Mouse (Mus musculus): Measurements from ENCODE around the gene Gm20441. TPM values are rescaled to one million over a fixed set of nuclear protein-coding genes. Genes with fewer than 3 reads are reported as not detected.

Gene Gm20441
- polyA plus RNA-seq, 1 experiment, result not detected

GRCm38 (mm10) chr10:75824530-75824929, 43.8 kb upstream of the Gm20441 start:
- H3K36me3 ChIP-seq (ENCODE audit: control insufficient read depth, insufficient read depth), result no peaks in the 10 kb centered on the region

GRCm38 (mm10) chr10:75823782-75824181, 43.0 kb upstream of the Gm20441 start:
- Histone ChIP-seq H3K27me3 (ENCODE audit: control insufficient read depth, insufficient read depth, insufficient read length) (no peaks in the 10 kb centered on the region), H3K79me2 (ENCODE audit: control insufficient read depth, insufficient read depth) (no peaks in the 10 kb centered on the region), H3K4me2 (ENCODE audit: low read depth) (no peak overlapping the region), H3K36me3 (ENCODE audit: control insufficient read depth, insufficient read depth) (no peaks in the 10 kb centered on the region), H3ac (ENCODE audit: control insufficient read depth, insufficient read length) (no peak overlapping the region), H3K4me3 (no peak overlapping the region)
- TF ChIP-seq E2F4 (IDR thresholded peaks at IDR 0.05; ENCODE audit: insufficient read depth), result no peak
- TF ChIP-seq MYOG (IDR thresholded peaks at IDR 0.05; ENCODE audit: control insufficient read depth in 1 of 3, insufficient read depth in 1 of 3, insufficient read length in 2 of 3, low read depth in 2 of 3), result no peak
- TF ChIP-seq REST (IDR thresholded peaks at IDR 0.05; ENCODE audit: insufficient read depth, insufficient read length), result no peak
- no peak for TF ChIP-seq POLR2AphosphoS2 (IDR thresholded peaks at IDR 0.05; ENCODE audit: insufficient read length, low read depth)
- no peak for TF ChIP-seq POLR2A (IDR thresholded peaks at IDR 0.05; ENCODE audit: insufficient read length, low read depth)

More at GRCm38 (mm10) chr10:75824530-75824929, 43.8 kb upstream of the Gm20441 start:
- no peak for TF ChIP-seq MYOD1 (IDR thresholded peaks at IDR 0.05; ENCODE audit: control insufficient read depth in 1 of 3, insufficient read length in 2 of 3, low read depth in 2 of 3)
- Histone ChIP-seq H3K79me2 (ENCODE audit: control insufficient read depth, insufficient read depth) (no peaks in the 10 kb centered on the region), H3K4me2 (ENCODE audit: low read depth) (no peak overlapping the region), H3K27me3 (ENCODE audit: control insufficient read depth, insufficient read depth, insufficient read length) (no peaks in the 10 kb centered on the region), H3ac (ENCODE audit: control insufficient read depth, insufficient read length) (no peak overlapping the region), H3K4me3 (no peak overlapping the region)

GRCm38 (mm10) chr10:75822443-75822842, 41.7 kb upstream of the Gm20441 start, which contains the start of gene Gstt4:
Gene Gstt4, minus strand, starts transcription at chr10:75822543.
- Histone ChIP-seq H3K27me3 (ENCODE audit: control insufficient read depth, insufficient read depth, insufficient read length) (no peaks in the 10 kb centered on the region), H3K79me2 (ENCODE audit: control insufficient read depth, insufficient read depth) (no peaks in the 10 kb centered on the region), H3K4me3 (no peak within 1 kb of the TSS), H3ac (ENCODE audit: control insufficient read depth, insufficient read length) (no peak within 1 kb of the TSS), H3K4me2 (ENCODE audit: low read depth) (no peak within 1 kb of the TSS), H3K36me3 (ENCODE audit: control insufficient read depth, insufficient read depth) (no peaks in the 10 kb centered on the region)
- TF ChIP-seq MAX (IDR thresholded peaks at IDR 0.05; ENCODE audit: low read depth), result no peak
- no peak for TF ChIP-seq POLR2A (IDR thresholded peaks at IDR 0.05; ENCODE audit: insufficient read length, low read depth)
- TF ChIP-seq E2F4 (IDR thresholded peaks at IDR 0.05; ENCODE audit: insufficient read depth), result no peak
- no peak for TF ChIP-seq REST (IDR thresholded peaks at IDR 0.05; ENCODE audit: insufficient read depth, insufficient read length)
- TF ChIP-seq CEBPB (IDR thresholded peaks at IDR 0.05; ENCODE audit: insufficient read depth, poor library complexity, severe bottlenecking), result no peak
- TF ChIP-seq TCF3 (IDR thresholded peaks at IDR 0.05; ENCODE audit: insufficient read length, low read depth), result no peak
- TF ChIP-seq SRF (IDR thresholded peaks at IDR 0.05; ENCODE audit: control insufficient read depth, insufficient read length, low read depth), result no peak
- TF ChIP-seq MYOG (IDR thresholded peaks at IDR 0.05; ENCODE audit: control insufficient read depth in 1 of 3, insufficient read depth in 1 of 3, insufficient read length in 2 of 3, low read depth in 2 of 3), result no peak
- no peak for TF ChIP-seq TCF12 (IDR thresholded peaks at IDR 0.05; ENCODE audit: insufficient read depth, poor library complexity, severe bottlenecking)

- TF ChIP-seq POLR2AphosphoS2 (IDR thresholded peaks at IDR 0.05; ENCODE audit: insufficient read length, low read depth), result no peak
- TF ChIP-seq MYOG (IDR thresholded peaks at IDR 0.05; ENCODE audit: control insufficient read depth in 1 of 3, insufficient read depth in 1 of 3, insufficient read length in 2 of 3, low read depth in 2 of 3), result no peak
- no peak for TF ChIP-seq USF1 (IDR thresholded peaks at IDR 0.05; ENCODE audit: low read depth)
- TF ChIP-seq REST (IDR thresholded peaks at IDR 0.05; ENCODE audit: insufficient read depth, insufficient read length), result no peak
- TF ChIP-seq SRF (IDR thresholded peaks at IDR 0.05; ENCODE audit: control insufficient read depth, insufficient read length, low read depth), result no peak
- no peak for TF ChIP-seq MAX (IDR thresholded peaks at IDR 0.05; ENCODE audit: low read depth)
- no peak for TF ChIP-seq E2F4 (IDR thresholded peaks at IDR 0.05; ENCODE audit: insufficient read depth)
- no peak for TF ChIP-seq MYOD1 (IDR thresholded peaks at IDR 0.05; ENCODE audit: control insufficient read depth in 1 of 3, insufficient read length in 2 of 3, low read depth in 2 of 3)
- no peak for TF ChIP-seq TCF12 (IDR thresholded peaks at IDR 0.05; ENCODE audit: insufficient read depth, poor library complexity, severe bottlenecking)
- no peak for TF ChIP-seq POLR2A (IDR thresholded peaks at IDR 0.05; ENCODE audit: insufficient read length, low read depth)
- TF ChIP-seq TCF3 (IDR thresholded peaks at IDR 0.05; ENCODE audit: insufficient read length, low read depth), result no peak
- Histone ChIP-seq H3K4me2 (ENCODE audit: low read depth) (no peak overlapping the region), H3K27me3 (ENCODE audit: control insufficient read depth, insufficient read depth, insufficient read length) (no peaks in the 10 kb centered on the region), H3ac (ENCODE audit: control insufficient read depth, insufficient read length) (no peak overlapping the region), H3K79me2 (ENCODE audit: control insufficient read depth, insufficient read depth) (no peaks in the 10 kb centered on the region), H3K4me3 (no peak overlapping the region), H3K36me3 (ENCODE audit: control insufficient read depth, insufficient read depth) (no peaks in the 10 kb centered on the region)
Observed at GRCm38 (mm10) chr10:75819882-75820281, 39.1 kb upstream of the Gm20441 start.

GRCm38 (mm10) chr10:75818641-75819040, 37.9 kb upstream of the Gm20441 start:
- no peak for TF ChIP-seq CEBPB (IDR thresholded peaks at IDR 0.05; ENCODE audit: insufficient read depth, poor library complexity, severe bottlenecking)
- no peak for TF ChIP-seq TCF12 (IDR thresholded peaks at IDR 0.05; ENCODE audit: insufficient read depth, poor library complexity, severe bottlenecking)
- no peak for TF ChIP-seq USF1 (IDR thresholded peaks at IDR 0.05; ENCODE audit: low read depth)
- no peak for TF ChIP-seq POLR2A (IDR thresholded peaks at IDR 0.05; ENCODE audit: insufficient read length, low read depth)
- no peak for TF ChIP-seq REST (IDR thresholded peaks at IDR 0.05; ENCODE audit: insufficient read depth, insufficient read length)
- no peak for TF ChIP-seq MYOD1 (IDR thresholded peaks at IDR 0.05; ENCODE audit: control insufficient read depth in 1 of 3, insufficient read length in 2 of 3, low read depth in 2 of 3)
- Histone ChIP-seq H3ac (ENCODE audit: control insufficient read depth, insufficient read length) (no peak overlapping the region), H3K4me3 (no peak overlapping the region), H3K36me3 (ENCODE audit: control insufficient read depth, insufficient read depth) (no peaks in the 10 kb centered on the region), H3K4me2 (ENCODE audit: low read depth) (no peak overlapping the region), H3K79me2 (ENCODE audit: control insufficient read depth, insufficient read depth) (no peaks in the 10 kb centered on the region), H3K27me3 (ENCODE audit: control insufficient read depth, insufficient read depth, insufficient read length) (no peaks in the 10 kb centered on the region)
